Mouse (Mus musculus): Measurements from ENCODE around the gene Prdx1. TPM values are rescaled to one million over a fixed set of nuclear protein-coding genes. Genes with fewer than 3 reads are reported as not detected.
"Not testable (repeated sequence)": the region's sequence is repeated elsewhere in the genome, so short reads cannot be mapped to it uniquely, and the experiment has no call there.

Prdx1 gene
- polyA plus RNA-seq, 1 experiment, result 2,187 TPM

DNA sequence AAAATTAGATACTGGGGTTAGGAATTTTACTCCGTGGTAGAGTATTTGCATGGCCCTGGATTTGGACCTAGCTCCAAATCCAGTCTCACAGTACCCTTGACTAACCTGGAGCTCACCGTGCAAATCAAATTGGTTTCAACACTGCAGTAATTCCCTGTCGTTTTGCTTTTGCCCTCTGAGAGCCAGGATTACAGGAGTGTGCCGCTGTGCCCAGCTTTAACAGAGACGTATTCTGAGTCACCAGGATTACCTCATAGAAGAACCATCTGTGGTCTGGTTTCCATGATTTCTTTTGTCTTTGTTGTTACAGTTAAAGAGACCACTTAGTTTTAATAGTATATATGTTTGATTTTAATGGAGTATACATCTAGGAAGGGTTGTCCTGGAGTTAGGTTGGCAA, 6.2 kb upstream of the Prdx1 start:
- Histone ChIP-seq H3K4me1 (ENCODE audit: control insufficient read depth, insufficient read depth, low read length) (no peaks in the 10 kb centered on the region), H3K4me3 (ENCODE audit: low read depth, low read length) (no peak overlapping the region), H3K36me3 (ENCODE audit: control insufficient read depth, insufficient read depth, low read length, poor library complexity, severe bottlenecking) (no peaks in the 10 kb centered on the region), H3K27ac (ENCODE audit: insufficient read depth, low read length) (no peak overlapping the region), H3K27me3 (ENCODE audit: control insufficient read depth, insufficient read depth, low read length, poor library complexity, severe bottlenecking) (no peaks in the 10 kb centered on the region), H3K9ac (ENCODE audit: low read depth, poor library complexity, severe bottlenecking) (no peak overlapping the region), H3K9me3 (replicated peaks; ENCODE audit: control insufficient read depth, insufficient read depth, low read length, poor library complexity, severe bottlenecking) (no peaks in the 10 kb centered on the region)
- no peak for TF ChIP-seq CTCF (IDR thresholded peaks at IDR 0.05; ENCODE audit: low read depth, low read length)
- TF ChIP-seq POLR2A (IDR thresholded peaks at IDR 0.05; ENCODE audit: insufficient read depth, low read length), result no peak
- TF ChIP-seq EP300 (IDR thresholded peaks at IDR 0.05; ENCODE audit: insufficient read depth, low read depth, low read length), result no peak

DNA sequence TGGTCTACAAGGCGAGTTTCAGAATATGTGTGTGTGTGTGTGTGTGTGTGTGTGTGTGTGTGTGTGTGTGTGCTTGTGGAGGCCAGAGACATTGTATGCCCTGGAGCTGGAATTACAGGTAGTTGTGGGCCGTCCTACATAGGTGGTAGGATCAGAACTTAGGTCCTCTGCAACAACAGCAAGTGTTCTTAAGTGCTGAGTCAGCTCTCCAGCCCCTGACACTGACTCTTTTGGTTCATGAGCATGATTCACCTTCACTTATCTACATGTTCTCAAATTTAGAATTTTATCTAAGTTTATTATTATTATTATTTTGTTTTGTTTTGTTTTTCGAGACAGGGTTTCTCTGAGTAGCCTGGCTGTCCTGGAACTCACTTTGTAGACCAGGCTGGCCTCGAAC, 4.8 kb upstream of the Prdx1 start:
- H3K27ac ChIP-seq (ENCODE audit: insufficient read depth, low read length); H3K36me3 ChIP-seq (ENCODE audit: control insufficient read depth, insufficient read depth, low read length, poor library complexity, severe bottlenecking); H3K4me3 ChIP-seq (ENCODE audit: low read depth, low read length); H3K9ac ChIP-seq (ENCODE audit: low read depth, poor library complexity, severe bottlenecking); H3K4me1 ChIP-seq (ENCODE audit: control insufficient read depth, insufficient read depth, low read length); H3K27me3 ChIP-seq (ENCODE audit: control insufficient read depth, insufficient read depth, low read length, poor library complexity, severe bottlenecking); H3K9me3 ChIP-seq (replicated peaks; ENCODE audit: control insufficient read depth, insufficient read depth, low read length, poor library complexity, severe bottlenecking): not testable (repeated sequence)

DNA sequence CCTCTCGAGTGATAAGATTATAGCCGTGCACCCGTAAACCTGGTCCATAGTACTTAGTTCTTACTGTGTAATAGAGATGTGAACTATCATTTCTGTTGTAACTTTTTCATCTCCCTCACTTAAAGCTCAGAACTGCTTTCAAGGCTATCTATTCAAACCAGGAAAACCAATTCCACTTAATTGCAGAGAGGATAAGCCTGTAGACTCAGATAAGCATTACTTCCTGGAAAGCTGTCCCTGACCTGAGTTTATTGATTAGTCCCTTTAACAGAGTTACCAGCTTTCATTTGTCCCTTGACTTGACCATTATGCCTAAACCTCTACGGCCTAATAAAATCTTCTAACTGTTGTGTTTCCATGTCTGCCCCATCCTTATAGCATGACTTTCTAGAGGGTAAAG, 1.4 kb upstream of the Prdx1 start:
- Histone ChIP-seq H3K9me3 (replicated peaks; ENCODE audit: control insufficient read depth, insufficient read depth, low read length, poor library complexity, severe bottlenecking) (no peaks in the 10 kb centered on the region), H3K36me3 (ENCODE audit: control insufficient read depth, insufficient read depth, low read length, poor library complexity, severe bottlenecking) (peaks cover 26% of the 10 kb centered on the region), H3K27me3 (ENCODE audit: control insufficient read depth, insufficient read depth, low read length, poor library complexity, severe bottlenecking) (no peaks in the 10 kb centered on the region), H3K4me3 (ENCODE audit: low read depth, low read length) (no peak overlapping the region), H3K27ac (ENCODE audit: insufficient read depth, low read length) (0 out of 2 replicates have a peak overlapping the region, but pooled peaks have one; percentile 97), H3K4me1 (ENCODE audit: control insufficient read depth, insufficient read depth, low read length) (no peaks in the 10 kb centered on the region), H3K9ac (ENCODE audit: low read depth, poor library complexity, severe bottlenecking) (no peak overlapping the region)
- TF ChIP-seq EP300 (IDR thresholded peaks at IDR 0.05; ENCODE audit: insufficient read depth, low read depth, low read length) (no peak), CTCF (IDR thresholded peaks at IDR 0.05; ENCODE audit: low read depth, low read length) (no peak), POLR2A (IDR thresholded peaks at IDR 0.05; ENCODE audit: insufficient read depth, low read length) (no peak)

DNA sequence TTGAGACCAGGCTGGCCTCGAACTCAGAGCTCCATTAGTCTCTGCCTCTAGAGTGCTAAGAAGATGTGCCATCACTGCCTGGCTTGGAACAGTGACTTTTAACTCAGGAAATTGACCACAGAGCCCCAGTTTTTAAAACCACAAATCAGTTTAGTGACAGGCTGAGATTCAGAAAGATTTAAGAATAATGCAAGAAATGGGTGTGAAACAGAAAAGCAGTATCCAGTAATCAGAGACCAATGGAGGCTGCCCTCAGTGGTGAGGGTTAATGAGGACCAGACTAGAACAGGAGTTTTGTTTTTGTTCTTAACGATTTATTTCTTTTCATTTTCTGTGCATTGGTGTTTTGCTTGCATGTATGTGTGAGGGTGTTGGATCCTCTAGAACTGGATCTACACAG, 679 bp upstream of the Prdx1 start:
- peak overlapping the region; percentile 97 for H3K27ac ChIP-seq (ENCODE audit: insufficient read depth, low read length)
- H3K9ac ChIP-seq (ENCODE audit: low read depth, poor library complexity, severe bottlenecking), result peak overlapping the region; percentile 62
- peaks cover 33% of the 10 kb centered on the region for H3K36me3 ChIP-seq (ENCODE audit: control insufficient read depth, insufficient read depth, low read length, poor library complexity, severe bottlenecking)
- TF ChIP-seq EP300 (IDR thresholded peaks at IDR 0.05; ENCODE audit: insufficient read depth, low read depth, low read length), result no peak
- TF ChIP-seq CTCF (IDR thresholded peaks at IDR 0.05; ENCODE audit: low read depth, low read length), result no peak
- TF ChIP-seq POLR2A (IDR thresholded peaks at IDR 0.05; ENCODE audit: insufficient read depth, low read length), result no peak
- no peaks in the 10 kb centered on the region for H3K9me3 ChIP-seq (replicated peaks; ENCODE audit: control insufficient read depth, insufficient read depth, low read length, poor library complexity, severe bottlenecking)
- no peaks in the 10 kb centered on the region for H3K4me1 ChIP-seq (ENCODE audit: control insufficient read depth, insufficient read depth, low read length)
- H3K27me3 ChIP-seq (ENCODE audit: control insufficient read depth, insufficient read depth, low read length, poor library complexity, severe bottlenecking), result no peaks in the 10 kb centered on the region
- peak overlapping the region; percentile 52; the same call in 1 of the 2 replicates for H3K4me3 ChIP-seq (ENCODE audit: low read depth, low read length)

- H3K36me3 ChIP-seq (ENCODE audit: control insufficient read depth, insufficient read depth, low read length, poor library complexity, severe bottlenecking), result peaks cover 56% of the 10 kb centered on the region
- H3K9ac ChIP-seq (ENCODE audit: low read depth, poor library complexity, severe bottlenecking), result peak overlapping the region; percentile 62
- H3K27ac ChIP-seq (ENCODE audit: insufficient read depth, low read length), result peak overlapping the region; percentile 62; the same call in 1 of the 2 replicates
Observed at GRCm38 (mm10) chr4:116687041-116687440, 1.7 kb downstream of the Prdx1 start.

DNA sequence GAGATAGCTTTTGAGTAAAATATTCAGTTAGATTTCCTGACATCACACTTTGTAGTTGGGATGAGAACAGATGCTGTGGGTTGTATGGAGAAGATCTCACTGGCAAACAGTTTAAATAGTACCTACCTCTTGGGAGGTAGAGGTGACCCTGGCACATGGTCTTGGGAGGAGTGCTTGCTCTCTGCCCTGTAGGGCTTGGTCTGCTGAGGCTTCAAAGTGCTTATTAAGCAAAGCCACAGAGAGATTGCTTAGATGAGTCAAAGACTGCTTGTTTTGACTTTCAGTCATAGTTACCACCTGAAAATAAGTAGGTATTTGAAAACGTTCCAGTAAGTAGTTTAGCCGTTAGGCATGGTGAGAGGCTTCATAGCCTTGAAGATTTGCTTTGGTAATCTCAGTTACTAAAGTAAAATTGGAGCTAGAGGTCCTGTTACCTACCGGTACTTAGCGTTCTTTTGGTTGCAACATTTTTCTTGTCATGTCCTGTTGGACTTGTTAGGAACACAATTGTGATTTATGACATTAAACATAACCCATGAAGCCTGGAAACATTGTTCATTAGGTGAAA, 4.0 kb downstream of the Prdx1 start:
- Histone ChIP-seq H3K9ac (ENCODE audit: low read depth, poor library complexity, severe bottlenecking) (peak overlapping the region; percentile 62; the same call in 1 of the 2 replicates), H3K27ac (ENCODE audit: insufficient read depth, low read length) (peak overlapping the region; percentile 11; the same call in 1 of the 2 replicates), H3K9me3 (replicated peaks; ENCODE audit: control insufficient read depth, insufficient read depth, low read length, poor library complexity, severe bottlenecking) (no peaks in the 10 kb centered on the region), H3K27me3 (ENCODE audit: control insufficient read depth, insufficient read depth, low read length, poor library complexity, severe bottlenecking) (no peaks in the 10 kb centered on the region), H3K4me1 (ENCODE audit: control insufficient read depth, insufficient read depth, low read length) (no peaks in the 10 kb centered on the region), H3K4me3 (ENCODE audit: low read depth, low read length) (peak overlapping the region; percentile 34), H3K36me3 (ENCODE audit: control insufficient read depth, insufficient read depth, low read length, poor library complexity, severe bottlenecking) (peaks cover 79% of the 10 kb centered on the region)
- TF ChIP-seq EP300 (IDR thresholded peaks at IDR 0.05; ENCODE audit: insufficient read depth, low read depth, low read length), result no peak

More at GRCm38 (mm10) chr4:116687041-116687440, 1.7 kb downstream of the Prdx1 start:
- TF ChIP-seq POLR2A (IDR thresholded peaks at IDR 0.05; ENCODE audit: insufficient read depth, low read length) (no peak), CTCF (IDR thresholded peaks at IDR 0.05; ENCODE audit: low read depth, low read length) (no peak), EP300 (IDR thresholded peaks at IDR 0.05; ENCODE audit: insufficient read depth, low read depth, low read length) (no peak)
- Histone ChIP-seq H3K4me3 (ENCODE audit: low read depth, low read length) (peak overlapping the region; percentile 100), H3K4me1 (ENCODE audit: control insufficient read depth, insufficient read depth, low read length) (no peaks in the 10 kb centered on the region), H3K27me3 (ENCODE audit: control insufficient read depth, insufficient read depth, low read length, poor library complexity, severe bottlenecking) (no peaks in the 10 kb centered on the region), H3K9me3 (replicated peaks; ENCODE audit: control insufficient read depth, insufficient read depth, low read length, poor library complexity, severe bottlenecking) (no peaks in the 10 kb centered on the region)

Data from ES-Bruce4 (cell line).